Mouse (Mus musculus) midbrain, embryonic 12.5 days (tissue): ENCODE results near the gene Vgll4. TPM values are rescaled to one million over a fixed set of nuclear protein-coding genes. Genes with fewer than 3 reads are reported as not detected.

Source experiments
- ATAC-seq: fragments of 200-750 bp; cut with Nextera tagmentation; 2 replicates; pipeline ENCODE4 v1.8.0; 2017; ENCODE audit warnings: low read depth, moderate TSS enrichment, moderate library complexity; ENCODE audit not compliant: low FRiP score
- H3K27ac ChIP-seq: fragments of 300-500 bp; sonication (generic); replicated peaks from 2 replicates; pipeline ENCODE4 v1.5.1; 2016; ENCODE audit warnings: mild to moderate bottlenecking
- H3K27me3 ChIP-seq: fragments of 300-500 bp; sonication (generic); 2 replicates; pipeline ENCODE4 v1.6.1; 2016; ENCODE audit warnings: mild to moderate bottlenecking
- H3K36me3 ChIP-seq: fragments of 300-500 bp; sonication (generic); 2 replicates; pipeline ENCODE4 v1.6.1; 2016
- H3K4me1 ChIP-seq: fragments of 300-500 bp; sonication (generic); 2 replicates; pipeline ENCODE4 v1.6.1; 2016
- H3K4me2 ChIP-seq: fragments of 300-500 bp; sonication (generic); replicated peaks from 2 replicates; pipeline ENCODE4 v1.6.1; 2016; ENCODE audit warnings: mild to moderate bottlenecking, moderate library complexity
- H3K4me3 ChIP-seq: fragments of 300-500 bp; sonication (generic); 2 replicates; pipeline ENCODE4 v1.5.1; 2016; ENCODE audit warnings: mild to moderate bottlenecking
- H3K9ac ChIP-seq: fragments of 300-500 bp; sonication (generic); replicated peaks from 2 replicates; pipeline ENCODE4 v1.6.1; 2016; ENCODE audit warnings: mild to moderate bottlenecking, moderate library complexity
- H3K9me3 ChIP-seq: fragments of 300-500 bp; sonication (generic); 2 replicates; pipeline ENCODE4 v1.6.1; 2016; ENCODE audit warnings: mild to moderate bottlenecking
- WGBS: fragments of 180-500 bp; shearing (Covaris S2); methylation state at CpG from one replicate; pipeline ENCODE4 v1.1.7; 2016; 5-methylcytosine and 5-hydroxymethylcytosine counted together
- polyA plus RNA-seq: library from polyadenylated mRNA; unstranded; fragments of >200 nt; fragmentation: Nextera tagmentation; extraction: Ambion mirVana; gene quantifications from 2 replicates; pipeline ENCODE4 v1.2.1, GENCODE M21; 2016

The Vgll4 gene
- polyA plus RNA-seq, 1 experiment from 2014 or later: 85.6 TPM

- Histone ChIP-seq H3K4me1 (peaks cover 17% of the 10 kb centered on the region), H3K9me3 (no peaks in the 10 kb centered on the region)
- WGBS: 88% methylated on average over 3 of the region's 3 CpGs
Observed at GRCm38 (mm10) chr6:114857996-114858721, 111.6 kb downstream of the Vgll4 start.

GRCm38 (mm10) chr6:114856501-114856900, 113.3 kb downstream of the Vgll4 start:
- Histone ChIP-seq H3K4me3 (no peak overlapping the region), H3K27me3 (peaks cover 10% of the 10 kb centered on the region; the same call in 1 of the 2 replicates), H3K36me3 (peaks cover 23% of the 10 kb centered on the region), H3K9me3 (no peaks in the 10 kb centered on the region), H3K9ac (no peak overlapping the region), H3K4me1 (peaks cover 33% of the 10 kb centered on the region), H3K4me2 (no peak overlapping the region), H3K27ac (no peak overlapping the region; the same call in 1 of the 2 replicates)
- WGBS: 92% methylated on average over 4 of the region's 4 CpGs
- ATAC-seq: no peak

More at GRCm38 (mm10) chr6:114857996-114858721, 111.6 kb downstream of the Vgll4 start:
- Histone ChIP-seq H3K9ac (no peak overlapping the region; the same call in 1 of the 2 replicates), H3K27ac (no peak overlapping the region), H3K4me2 (no peak overlapping the region), H3K36me3 (peaks cover 39% of the 10 kb centered on the region), H3K27me3 (peaks cover 8% of the 10 kb centered on the region; the same call in 1 of the 2 replicates), H3K4me3 (no peak overlapping the region)
- ATAC-seq: no peak

- Histone ChIP-seq H3K4me3 (no peak overlapping the region), H3K9me3 (no peaks in the 10 kb centered on the region), H3K9ac (no peak overlapping the region), H3K27me3 (peaks cover 10% of the 10 kb centered on the region; the same call in 1 of the 2 replicates), H3K36me3 (peaks cover 14% of the 10 kb centered on the region), H3K4me2 (no peak overlapping the region), H3K4me1 (peaks cover 41% of the 10 kb centered on the region), H3K27ac (no peak overlapping the region; the same call in 1 of the 2 replicates)
- WGBS: 76% methylated on average over 3 of the region's 3 CpGs
- no peak for ATAC-seq
Observed at GRCm38 (mm10) chr6:114855644-114856043, 114.2 kb downstream of the Vgll4 start.

GRCm38 (mm10) chr6:114854368-114854767, 115.4 kb downstream of the Vgll4 start:
- no peak for ATAC-seq
- 59% methylated on average over 2 of the region's 2 CpGs for WGBS
- no peak overlapping the region for H3K9ac ChIP-seq
- peaks cover 42% of the 10 kb centered on the region for H3K4me1 ChIP-seq
- no peak overlapping the region; the same call in 1 of the 2 replicates for H3K27ac ChIP-seq
- no peak overlapping the region for H3K4me2 ChIP-seq
- H3K36me3 ChIP-seq: peaks cover 7% of the 10 kb centered on the region
- no peaks in the 10 kb centered on the region for H3K9me3 ChIP-seq
- H3K4me3 ChIP-seq: no peak overlapping the region
- peaks cover 10% of the 10 kb centered on the region; the same call in 1 of the 2 replicates for H3K27me3 ChIP-seq

- peaks cover 42% of the 10 kb centered on the region for H3K4me1 ChIP-seq
- H3K36me3 ChIP-seq: no peaks in the 10 kb centered on the region
- 21% methylated on average over 3 of the region's 3 CpGs for WGBS
- H3K27me3 ChIP-seq: peaks cover 10% of the 10 kb centered on the region; the same call in 1 of the 2 replicates
- H3K4me3 ChIP-seq: no peak overlapping the region
- peak overlapping the region; percentile 31; the same call in 1 of the 2 replicates for H3K9ac ChIP-seq
- H3K4me2 ChIP-seq: 0 out of 2 replicates have a peak overlapping the region, but pooled peaks have one; percentile 1
- no peaks in the 10 kb centered on the region for H3K9me3 ChIP-seq
- peak overlapping the region; percentile 69 for H3K27ac ChIP-seq
- ATAC-seq: 0 out of 2 replicates have a peak, but pooled peaks have one; percentile 16
Observed at GRCm38 (mm10) chr6:114852739-114853138, 117.1 kb downstream of the Vgll4 start.

- H3K4me2 ChIP-seq: no peak overlapping the region
- peaks cover 42% of the 10 kb centered on the region for H3K4me1 ChIP-seq
- WGBS: 25% methylated on average over 7 of the region's 7 CpGs
- H3K9me3 ChIP-seq: no peaks in the 10 kb centered on the region
- no peak overlapping the region for H3K9ac ChIP-seq
- H3K27me3 ChIP-seq: peaks cover 10% of the 10 kb centered on the region; the same call in 1 of the 2 replicates
- no peak overlapping the region for H3K4me3 ChIP-seq
- peak; percentile 61 for ATAC-seq
- peak overlapping the region; percentile 69 for H3K27ac ChIP-seq
- no peaks in the 10 kb centered on the region for H3K36me3 ChIP-seq
Observed at GRCm38 (mm10) chr6:114851688-114852087, 118.1 kb downstream of the Vgll4 start.

- Histone ChIP-seq H3K9me3 (no peaks in the 10 kb centered on the region), H3K27ac (no peak overlapping the region), H3K4me2 (no peak overlapping the region), H3K27me3 (peaks cover 10% of the 10 kb centered on the region; the same call in 1 of the 2 replicates), H3K9ac (no peak overlapping the region), H3K4me3 (no peak overlapping the region), H3K36me3 (no peaks in the 10 kb centered on the region), H3K4me1 (peaks cover 46% of the 10 kb centered on the region)
- WGBS: 91% methylated on average over 8 of the region's 8 CpGs
- ATAC-seq: no peak
Observed at GRCm38 (mm10) chr6:114849787-114850186, 120.0 kb downstream of the Vgll4 start.

- Histone ChIP-seq H3K4me2 (no peak overlapping the region), H3K9ac (no peak overlapping the region), H3K4me1 (peaks cover 37% of the 10 kb centered on the region), H3K4me3 (no peak overlapping the region), H3K9me3 (no peaks in the 10 kb centered on the region), H3K27ac (no peak overlapping the region), H3K27me3 (peaks cover 8% of the 10 kb centered on the region; the same call in 1 of the 2 replicates), H3K36me3 (no peaks in the 10 kb centered on the region)
- no peak for ATAC-seq
- WGBS: 76% methylated on average over 7 of the region's 7 CpGs
Observed at GRCm38 (mm10) chr6:114848761-114849160, 121.0 kb downstream of the Vgll4 start.

- H3K27me3 ChIP-seq: no peaks in the 10 kb centered on the region
- 84% methylated on average over 12 of the region's 12 CpGs for WGBS
- peaks cover 30% of the 10 kb centered on the region for H3K4me1 ChIP-seq
- no peak overlapping the region for H3K4me2 ChIP-seq
- no peak for ATAC-seq
- H3K4me3 ChIP-seq: no peak overlapping the region
- H3K36me3 ChIP-seq: no peaks in the 10 kb centered on the region
- no peak overlapping the region for H3K27ac ChIP-seq
- H3K9ac ChIP-seq: no peak overlapping the region
- no peaks in the 10 kb centered on the region for H3K9me3 ChIP-seq
Observed at GRCm38 (mm10) chr6:114847582-114848174, 122.1 kb downstream of the Vgll4 start.

- Histone ChIP-seq H3K4me3 (no peak overlapping the region), H3K9ac (0 out of 2 replicates have a peak overlapping the region, but pooled peaks have one; percentile 39), H3K4me1 (peaks cover 19% of the 10 kb centered on the region), H3K9me3 (no peaks in the 10 kb centered on the region), H3K27me3 (no peaks in the 10 kb centered on the region), H3K4me2 (no peak overlapping the region), H3K27ac (peak overlapping the region; percentile 63), H3K36me3 (no peaks in the 10 kb centered on the region)
- 29% methylated on average over 4 of the region's 4 CpGs for WGBS
- peak; percentile 53; the same call in 1 of the 2 replicates for ATAC-seq
Observed at GRCm38 (mm10) chr6:114846153-114846772, 123.5 kb downstream of the Vgll4 start.

GRCm38 (mm10) chr6:114842863-114843262, 126.9 kb downstream of the Vgll4 start:
- Histone ChIP-seq H3K27me3 (no peaks in the 10 kb centered on the region), H3K4me3 (no peak overlapping the region), H3K27ac (no peak overlapping the region), H3K36me3 (no peaks in the 10 kb centered on the region), H3K4me1 (peaks cover 23% of the 10 kb centered on the region), H3K4me2 (no peak overlapping the region), H3K9me3 (no peaks in the 10 kb centered on the region), H3K9ac (no peak overlapping the region)
- ATAC-seq: no peak
- WGBS: 98% methylated on average over 2 of the region's 2 CpGs
